Mouse (Mus musculus): ENCODE results near the gene Bcorl1. TPM values are rescaled to one million over a fixed set of nuclear protein-coding genes. Genes with fewer than 3 reads are reported as not detected.
A peak's percentile ranks its signal among the peaks of the same experiment; 100 is the strongest.
"Not testable (repeated sequence)": the region's sequence is repeated elsewhere in the genome, so short reads cannot be mapped to it uniquely, and the experiment has no call there.

Gene Bcorl1
- total RNA-seq, 2 experiments from 2014 or later = 12.4 to 12.6 TPM

GRCm38 (mm10) chrX:48385927-48386326 is 44.8 kb downstream of the Bcorl1 start:
- no peak for DNase-seq (ENCODE audit: low spot score in 2 of 2)

DNA sequence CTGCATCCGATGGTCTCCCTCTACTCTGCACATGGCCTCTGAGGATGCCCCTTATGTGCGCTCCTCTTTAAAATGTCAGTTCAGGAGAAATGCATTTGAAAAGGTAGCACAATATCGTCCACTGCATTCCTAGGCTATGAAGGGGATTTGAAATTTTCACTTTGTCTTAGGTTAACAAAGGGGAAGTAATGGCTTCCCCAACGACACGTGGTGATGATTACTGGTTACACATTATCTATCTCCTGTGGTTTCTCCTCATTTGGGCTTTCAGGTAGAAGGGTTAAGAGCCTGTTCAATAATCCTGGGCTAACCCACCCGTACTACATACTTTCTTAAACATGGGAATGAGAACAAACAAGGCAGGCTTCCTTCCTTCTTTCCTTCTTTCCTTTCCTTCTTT is 48.2 kb downstream of the Bcorl1 start:
- no peak for DNase-seq (ENCODE audit: low spot score in 2 of 2)

GRCm38 (mm10) chrX:48399994-48400393 is 58.8 kb downstream of the Bcorl1 start:
- no peak for DNase-seq (ENCODE audit: low spot score in 2 of 2)

GRCm38 (mm10) chrX:48405141-48405540 is 64.0 kb downstream of the Bcorl1 start:
- no peak for DNase-seq (ENCODE audit: low spot score in 2 of 2)

GRCm38 (mm10) chrX:48409611-48410387 is 68.6 kb downstream of the Bcorl1 start:
- peak; percentile 65 to 70 for DNase-seq (ENCODE audit: low spot score in 2 of 2)

GRCm38 (mm10) chrX:48410388-48410776 is 69.2 kb downstream of the Bcorl1 start:
- DNase-seq (ENCODE audit: low spot score in 2 of 2) = no peak

DNA sequence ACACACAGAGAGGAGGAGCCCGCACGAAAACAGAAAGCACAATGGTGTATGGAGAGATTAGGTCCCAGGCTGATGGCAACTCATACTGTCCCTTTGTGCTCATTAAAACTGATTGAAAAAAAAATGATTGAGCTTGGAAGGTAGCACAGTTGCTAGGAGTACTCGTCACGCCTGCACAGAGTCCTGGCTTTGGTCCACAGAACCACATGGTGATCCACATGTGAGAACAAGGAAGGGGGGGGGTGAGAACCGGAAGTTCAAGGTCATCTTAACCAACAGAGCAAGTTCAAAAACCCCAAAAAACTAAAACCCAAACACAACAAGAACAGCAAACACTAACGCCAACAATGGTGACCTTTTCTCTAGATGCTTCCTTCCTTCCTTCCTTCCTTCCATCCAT is 71.5 kb downstream of the Bcorl1 start:
- no peak for DNase-seq (ENCODE audit: low spot score in 2 of 2)

DNA sequence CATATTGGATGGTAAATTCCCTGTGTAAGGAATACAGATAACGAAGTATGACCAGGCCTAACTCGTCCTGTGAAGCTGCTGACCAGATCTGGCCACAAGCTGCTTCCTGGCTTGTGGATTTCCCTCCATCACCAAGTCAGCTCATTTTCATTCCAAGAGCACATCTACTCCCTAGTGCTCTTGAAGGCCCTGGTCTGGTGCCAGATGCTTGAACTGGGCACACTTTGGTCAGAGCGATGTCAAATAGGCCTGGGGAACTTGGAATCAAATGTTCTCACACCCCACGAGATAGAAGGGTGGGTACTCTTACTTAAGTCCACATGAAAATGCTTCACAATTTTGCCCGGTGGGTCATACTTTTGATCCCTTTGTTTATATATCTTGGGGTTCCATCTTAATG is 73.1 kb downstream of the Bcorl1 start:
- no peak for DNase-seq (ENCODE audit: low spot score in 2 of 2)

- DNase-seq (ENCODE audit: low spot score in 2 of 2) = no peak
Observed at GRCm38 (mm10) chrX:48418417-48418816, 77.3 kb downstream of the Bcorl1 start.

GRCm38 (mm10) chrX:48422986-48423385 is 81.8 kb downstream of the Bcorl1 start:
- DNase-seq (ENCODE audit: low spot score in 2 of 2) = peak in 1 of 2 experiments; percentile 30

- no peak for DNase-seq (ENCODE audit: low spot score in 2 of 2)
Observed at GRCm38 (mm10) chrX:48423671-48424070, 82.5 kb downstream of the Bcorl1 start.

DNA sequence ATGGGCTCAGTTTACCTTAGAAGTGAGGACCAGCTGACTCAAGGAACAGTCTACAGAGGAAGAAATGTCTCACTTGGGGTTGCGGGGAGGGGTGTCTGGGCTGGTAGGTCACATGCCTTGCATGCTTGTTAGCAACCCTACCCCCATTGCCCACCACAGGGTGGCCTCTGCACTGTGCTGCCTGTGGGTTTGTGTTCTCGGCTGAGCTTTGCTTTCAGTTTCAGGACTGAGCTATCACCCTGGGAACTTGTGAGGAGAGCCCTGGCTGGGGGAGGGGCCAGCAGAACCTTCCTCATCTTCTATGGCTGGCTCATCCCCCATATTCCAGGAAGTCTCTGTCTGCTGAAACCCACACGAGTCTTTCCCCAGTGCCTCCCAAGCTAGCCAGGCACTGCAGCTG is 83.4 kb downstream of the Bcorl1 start:
- DNase-seq (ENCODE audit: low spot score in 2 of 2) = no peak

DNA sequence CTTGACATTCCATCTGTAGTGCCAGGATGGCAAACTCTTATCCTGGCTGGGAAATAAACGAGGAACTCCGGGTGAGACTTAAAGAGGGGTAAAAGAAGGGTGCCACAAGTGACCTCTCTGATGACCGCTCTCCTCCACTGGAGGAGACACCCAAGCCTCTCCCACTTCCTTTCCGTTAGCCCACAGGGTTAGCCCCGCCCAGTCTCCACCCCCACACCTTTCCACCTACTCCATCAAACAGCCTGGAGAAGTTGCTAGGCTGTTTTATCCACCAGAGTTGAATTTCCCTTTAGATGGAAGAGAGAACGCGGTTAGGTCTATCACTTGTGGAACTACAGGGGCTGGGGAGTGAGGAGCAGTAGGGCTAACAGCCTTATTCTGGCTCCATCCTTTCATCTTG is 84.1 kb downstream of the Bcorl1 start:
- DNase-seq (ENCODE audit: low spot score in 2 of 2) = no peak

DNA sequence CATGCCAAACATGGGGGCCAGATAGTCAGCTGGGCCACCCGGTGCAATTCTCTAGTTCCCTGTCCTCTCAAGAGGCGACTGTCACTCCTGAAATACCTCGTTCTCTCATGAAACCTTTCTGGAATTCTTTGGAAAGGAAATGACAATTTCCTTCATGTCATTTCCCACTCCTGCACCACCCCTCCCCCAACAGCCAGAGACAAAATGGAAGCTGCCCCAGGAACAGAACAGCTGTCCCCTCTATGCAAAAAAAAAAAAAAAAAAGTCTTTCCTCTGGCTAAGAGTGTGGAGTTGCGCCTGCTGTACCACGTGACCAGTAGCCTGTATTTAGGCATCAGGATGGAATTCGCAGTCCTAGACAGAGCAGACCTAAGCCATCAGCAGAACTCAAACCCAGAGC is 87.1 kb downstream of the Bcorl1 start:
- DNase-seq (ENCODE audit: low spot score in 2 of 2) = no peak

- no peak for DNase-seq (ENCODE audit: low spot score in 2 of 2)
Observed at GRCm38 (mm10) chrX:48428642-48429041, 87.5 kb downstream of the Bcorl1 start.

DNA sequence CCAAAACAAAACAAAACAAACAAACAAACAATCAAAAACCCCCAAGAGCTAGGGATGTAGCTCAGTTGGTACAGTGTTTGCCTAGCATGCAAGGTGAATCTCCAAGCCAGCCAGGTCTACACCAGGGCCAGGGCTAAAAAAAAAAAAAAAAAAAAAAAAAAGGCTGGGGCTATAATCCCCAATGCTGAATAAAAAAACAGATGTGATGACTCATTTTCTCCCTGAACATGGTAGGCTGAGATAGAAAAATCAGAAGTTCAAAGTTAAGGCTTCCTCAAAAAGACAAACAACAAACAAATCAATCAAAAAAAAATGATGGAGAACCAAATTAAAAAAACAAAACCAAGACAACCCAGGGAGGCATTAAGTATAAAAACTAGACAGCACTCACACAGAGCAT is 87.9 kb downstream of the Bcorl1 start:
- no peak for DNase-seq (ENCODE audit: low spot score in 2 of 2)

DNA sequence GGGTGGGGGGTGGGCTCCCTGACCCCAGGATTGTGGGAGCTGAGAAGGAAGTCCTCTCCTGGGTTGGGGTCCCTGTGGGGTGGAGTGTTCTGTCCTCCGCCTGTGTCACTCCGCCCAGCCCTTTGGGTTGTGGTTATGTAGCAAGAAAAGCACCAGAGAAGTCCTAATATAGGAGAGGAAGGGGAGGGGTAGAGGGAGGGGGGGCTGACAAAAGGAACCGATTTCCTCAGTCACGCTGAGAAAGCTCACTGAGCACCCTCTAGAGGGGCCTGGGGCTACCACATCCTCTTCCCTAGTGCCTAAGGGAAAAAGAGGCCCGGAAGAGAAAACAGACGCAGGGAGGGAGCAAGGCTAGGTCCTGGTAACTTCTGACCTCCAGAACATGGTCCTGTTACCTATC is 88.4 kb downstream of the Bcorl1 start:
- no peak for DNase-seq (ENCODE audit: low spot score in 2 of 2)

GRCm38 (mm10) chrX:48432599-48433526 is 91.7 kb downstream of the Bcorl1 start:
- DNase-seq (ENCODE audit: low spot score in 2 of 2) = no peak

DNA sequence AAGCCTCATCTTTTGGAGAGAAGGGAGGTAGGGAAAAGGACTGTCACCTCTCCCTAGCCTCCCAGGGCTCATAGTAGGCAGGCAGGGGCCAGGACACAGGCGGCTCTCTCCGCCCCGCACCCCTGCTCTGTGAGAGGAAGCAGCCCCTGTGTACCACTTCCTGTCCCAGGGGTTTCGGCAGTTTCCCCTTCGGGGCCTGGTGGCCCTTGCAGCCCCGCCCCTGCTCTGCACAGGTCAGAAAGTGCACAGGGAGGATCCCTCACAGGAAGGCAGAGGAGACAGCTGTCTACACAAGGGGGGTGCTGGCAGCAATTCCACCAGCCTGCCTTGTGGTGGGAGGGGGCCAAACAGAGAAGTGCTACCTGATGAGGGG is 92.4 kb downstream of the Bcorl1 start:
- DNase-seq (ENCODE audit: low spot score in 2 of 2) = no peak

GRCm38 (mm10) chrX:48434251-48434650 is 93.1 kb downstream of the Bcorl1 start:
- DNase-seq (ENCODE audit: low spot score in 2 of 2) = no peak

DNA sequence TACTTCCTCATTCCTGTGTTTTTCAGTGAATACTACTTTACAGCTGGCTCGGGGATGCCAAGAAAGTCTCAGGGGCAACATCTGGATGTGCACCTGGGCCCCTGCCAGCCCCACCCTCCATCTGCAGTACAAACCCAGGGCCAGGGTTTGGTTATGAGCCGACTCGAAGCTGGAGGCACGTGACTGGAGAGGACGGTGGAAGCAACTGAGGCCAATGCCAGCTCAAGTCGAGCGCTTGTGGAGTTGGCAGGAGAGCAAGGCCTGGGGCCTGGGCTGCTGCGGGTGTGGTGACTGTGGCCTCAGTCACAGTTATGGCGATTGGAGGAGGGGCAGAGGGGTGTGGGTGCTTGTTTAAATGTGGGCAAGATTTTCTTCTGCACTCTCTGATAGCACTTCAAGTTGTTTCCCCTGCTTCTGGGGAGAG is 94.3 kb downstream of the Bcorl1 start:
- no peak for DNase-seq (ENCODE audit: low spot score in 2 of 2)

- not testable (repeated sequence) for DNase-seq (ENCODE audit: low spot score in 2 of 2)
Observed at GRCm38 (mm10) chrX:48436082-48436481, 94.9 kb downstream of the Bcorl1 start.

Measured in adrenal gland, postnatal 4 days (tissue).